Mouse (Mus musculus): ENCODE data around the gene Trappc4. TPM values are rescaled to one million over a fixed set of nuclear protein-coding genes. Genes with fewer than 3 reads are reported as not detected.

The Trappc4 gene
- total and polyA plus RNA-seq, 2 experiments from 2014 or later = 108 to 307 TPM

- H3K9ac ChIP-seq (replicated peaks; ENCODE audit: low read length) = peak within 1 kb of the TSS; percentile 81
- WGBS = under 1% methylated on average over 43 of the region's 43 CpGs
- DNase-seq (ENCODE audit: low spot score) (peak; percentile 97), ATAC-seq (peak; percentile 98)
- no peaks in the 10 kb centered on the region for H3K27me3 ChIP-seq (ENCODE audit: insufficient read depth, low read length)
- peaks cover 17% of the 10 kb centered on the region for H3K36me3 ChIP-seq (ENCODE audit: insufficient read depth, low read length)
- H3K4me3 ChIP-seq (ENCODE audit: low read length) = peak within 1 kb of the TSS; percentile 74
- H3K9me3 ChIP-seq (ENCODE audit: low read length) = no peaks in the 10 kb centered on the region
- H3K4me2 ChIP-seq (ENCODE audit: low read depth, low read length) = peak within 1 kb of the TSS; percentile 95
- TF ChIP-seq CTCF (IDR thresholded peaks at IDR 0.05; ENCODE audit: low read depth) = peak; percentile 38
- H3K27ac ChIP-seq = peak within 1 kb of the TSS; percentile 85
- no peaks in the 10 kb centered on the region for H3K4me1 ChIP-seq (ENCODE audit: insufficient read depth, low read length)
Measured at GRCm38 (mm10) chr9:44396684-44397411, 10.6 kb downstream of the Trappc4 start, which contains the start of gene Slc37a4. Gene Slc37a4, plus strand, starts transcription at chr9:44396852.

- peak; percentile 66 for ATAC-seq
Measured at GRCm38 (mm10) chr9:44391466-44391865, 15.9 kb downstream of the Trappc4 start.

GRCm38 (mm10) chr9:44389273-44389672 is 18.1 kb downstream of the Trappc4 start:
- no peak overlapping the region for H3K27ac ChIP-seq
- no peaks in the 10 kb centered on the region for H3K9me3 ChIP-seq (ENCODE audit: low read length)
- H3K27me3 ChIP-seq (ENCODE audit: insufficient read depth, low read length) = no peaks in the 10 kb centered on the region
- H3K4me2 ChIP-seq (ENCODE audit: low read depth, low read length) = no peak overlapping the region
- H3K4me1 ChIP-seq (ENCODE audit: insufficient read depth, low read length) = no peaks in the 10 kb centered on the region
- H3K4me3 ChIP-seq (ENCODE audit: low read length) = no peak overlapping the region
- peak; percentile 64 for DNase-seq (ENCODE audit: low spot score)
- 0 out of 2 replicates have a peak, but pooled peaks have one; percentile 16 for ATAC-seq
- 59% methylated on average over 8 of the region's 8 CpGs for WGBS
- peaks cover 58% of the 10 kb centered on the region for H3K36me3 ChIP-seq (ENCODE audit: insufficient read depth, low read length)
- TF ChIP-seq CTCF (IDR thresholded peaks at IDR 0.05; ENCODE audit: low read depth) = peak; percentile 82
- H3K9ac ChIP-seq (replicated peaks; ENCODE audit: low read length) = no peak overlapping the region

More at GRCm38 (mm10) chr9:44391466-44391865, 15.9 kb downstream of the Trappc4 start:
- Histone ChIP-seq H3K4me1 (ENCODE audit: insufficient read depth, low read length) (no peaks in the 10 kb centered on the region), H3K9me3 (ENCODE audit: low read length) (no peaks in the 10 kb centered on the region), H3K4me2 (ENCODE audit: low read depth, low read length) (no peak overlapping the region), H3K9ac (replicated peaks; ENCODE audit: low read length) (no peak overlapping the region), H3K4me3 (ENCODE audit: low read length) (no peak overlapping the region), H3K27ac (no peak overlapping the region), H3K27me3 (ENCODE audit: insufficient read depth, low read length) (no peaks in the 10 kb centered on the region), H3K36me3 (ENCODE audit: insufficient read depth, low read length) (peaks cover 37% of the 10 kb centered on the region)
- DNase-seq (ENCODE audit: low spot score) = peak; percentile 82
- WGBS = 32% methylated on average over 4 of the region's 4 CpGs
- TF ChIP-seq CTCF (IDR thresholded peaks at IDR 0.05; ENCODE audit: low read depth) = peak; percentile 90

GRCm38 (mm10) chr9:44387221-44387620 is 20.2 kb downstream of the Trappc4 start:
- Histone ChIP-seq H3K9ac (replicated peaks; ENCODE audit: low read length) (no peak overlapping the region), H3K4me3 (ENCODE audit: low read length) (no peak overlapping the region), H3K4me2 (ENCODE audit: low read depth, low read length) (no peak overlapping the region), H3K36me3 (ENCODE audit: insufficient read depth, low read length) (peaks cover 77% of the 10 kb centered on the region), H3K27me3 (ENCODE audit: insufficient read depth, low read length) (no peaks in the 10 kb centered on the region), H3K9me3 (ENCODE audit: low read length) (no peaks in the 10 kb centered on the region), H3K4me1 (ENCODE audit: insufficient read depth, low read length) (no peaks in the 10 kb centered on the region), H3K27ac (no peak overlapping the region)
- no peak for TF ChIP-seq CTCF (IDR thresholded peaks at IDR 0.05; ENCODE audit: low read depth)
- WGBS = 82% methylated on average over 3 of the region's 3 CpGs
- no peak for DNase-seq (ENCODE audit: low spot score)
- ATAC-seq = no peak

GRCm38 (mm10) chr9:44384596-44384995 is 22.8 kb downstream of the Trappc4 start:
- Histone ChIP-seq H3K9me3 (ENCODE audit: low read length) (no peaks in the 10 kb centered on the region), H3K27ac (no peak overlapping the region), H3K9ac (replicated peaks; ENCODE audit: low read length) (no peak overlapping the region), H3K4me2 (ENCODE audit: low read depth, low read length) (no peak overlapping the region), H3K27me3 (ENCODE audit: insufficient read depth, low read length) (no peaks in the 10 kb centered on the region), H3K36me3 (ENCODE audit: insufficient read depth, low read length) (peaks cover 78% of the 10 kb centered on the region), H3K4me3 (ENCODE audit: low read length) (no peak overlapping the region), H3K4me1 (ENCODE audit: insufficient read depth, low read length) (peaks cover 9% of the 10 kb centered on the region)
- WGBS = 95% methylated on average over 13 of the region's 13 CpGs
- ATAC-seq (no peak), DNase-seq (ENCODE audit: low spot score) (no peak)
- no peak for TF ChIP-seq CTCF (IDR thresholded peaks at IDR 0.05; ENCODE audit: low read depth)

DNA sequence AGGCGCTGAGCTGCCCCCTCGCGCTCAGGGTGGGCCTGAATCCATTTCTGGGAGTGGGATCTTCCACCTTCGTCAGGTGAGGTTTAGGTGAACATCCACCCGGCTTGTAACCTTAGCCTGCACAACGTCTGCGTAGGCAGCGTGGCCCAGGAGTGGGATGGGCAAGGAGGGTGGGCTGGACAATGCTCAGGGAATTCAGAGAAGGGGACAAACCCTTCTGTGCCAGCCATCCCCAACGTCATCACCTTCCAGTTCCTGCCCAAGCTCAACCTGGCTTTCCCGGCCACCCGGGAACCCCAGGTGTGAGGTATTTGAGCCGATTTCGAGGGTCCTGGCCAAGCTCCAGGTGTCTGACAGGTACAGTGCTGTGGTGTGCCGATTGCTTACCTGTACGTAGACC is 27.5 kb downstream of the Trappc4 start:
- no peaks in the 10 kb centered on the region for H3K27me3 ChIP-seq (ENCODE audit: insufficient read depth, low read length)
- no peaks in the 10 kb centered on the region for H3K9me3 ChIP-seq (ENCODE audit: low read length)
- H3K27ac ChIP-seq = peak overlapping the region; percentile 89
- peak overlapping the region; percentile 87 for H3K4me3 ChIP-seq (ENCODE audit: low read length)
- ATAC-seq = peak; percentile 14
- peak overlapping the region; percentile 82 for H3K4me2 ChIP-seq (ENCODE audit: low read depth, low read length)
- H3K4me1 ChIP-seq (ENCODE audit: insufficient read depth, low read length) = peaks cover 9% of the 10 kb centered on the region
- peaks cover 36% of the 10 kb centered on the region for H3K36me3 ChIP-seq (ENCODE audit: insufficient read depth, low read length)
- DNase-seq (ENCODE audit: low spot score) = peak; percentile 19
- peak overlapping the region; percentile 96 for H3K9ac ChIP-seq (replicated peaks; ENCODE audit: low read length)
- no peak for TF ChIP-seq CTCF (IDR thresholded peaks at IDR 0.05; ENCODE audit: low read depth)
- WGBS = 8% methylated on average over 15 of the region's 15 CpGs
